8 mouse cellular contexts compared by ENCODE assay signal in the genomic region with DNA sequence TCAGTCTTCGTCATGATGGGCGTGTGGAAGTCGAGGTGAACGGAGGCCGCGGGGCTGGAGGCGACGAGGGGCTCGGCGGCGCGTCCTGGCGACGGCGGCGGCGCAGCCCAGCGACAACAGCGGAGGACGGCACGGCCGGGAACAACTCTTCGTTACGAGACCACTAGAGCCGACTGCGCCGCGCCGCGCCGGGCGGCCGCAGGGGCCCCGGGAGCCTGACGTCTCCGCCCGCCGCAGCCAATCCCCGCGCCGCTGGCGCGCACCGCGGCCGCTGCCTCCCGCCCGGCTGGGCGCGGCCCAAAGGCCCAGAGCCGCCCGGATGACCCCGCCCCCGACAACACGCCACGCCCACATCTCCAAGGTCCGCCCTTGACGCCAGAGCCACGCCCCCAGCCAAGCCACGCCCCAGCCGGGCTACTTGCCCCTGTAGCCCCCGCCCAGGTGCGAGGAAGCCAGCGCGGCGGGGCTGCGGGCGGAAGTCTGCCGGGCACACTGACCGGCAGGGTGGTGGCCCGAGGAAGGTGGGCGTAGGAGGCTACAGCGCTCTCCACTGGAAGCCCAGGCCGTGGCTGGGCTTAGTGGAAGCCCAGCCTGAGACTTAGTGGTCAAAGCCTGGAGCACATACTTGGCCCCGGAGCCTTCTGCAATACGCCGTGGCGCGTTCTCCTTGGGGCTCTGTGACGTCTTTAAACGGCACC. TPM values are rescaled to one million over a fixed set of nuclear protein-coding genes. Genes with fewer than 3 reads are reported as not detected.
DNase-seq lines count a peak whose midpoint lies in the region; ATAC-seq lines count a peak whose summit lies in the region.

A gene (minus strand): TSS at position 302 of the 698 bp plus-strand sequence.

- H3K9ac ChIP-seq in forebrain, embryonic 11.5 days (ENCODE audit: low read length), result peak within 1 kb of the TSS; percentile 90
- H3K9ac ChIP-seq in heart, embryonic 16.5 days (ENCODE audit: low read length), result peak within 1 kb of the TSS; percentile 80
- H3K9ac ChIP-seq in liver, embryonic 15.5 days, result peak within 1 kb of the TSS; percentile 86
- peak within 1 kb of the TSS; percentile 97 for H3K9ac ChIP-seq in neural tube, embryonic 12.5 days

- H3K9me3 ChIP-seq in forebrain, embryonic 11.5 days (ENCODE audit: control insufficient read depth, low read length), result no peaks in the 10 kb centered on the region; the same call in 1 of the 2 replicates
- H3K9me3 ChIP-seq in heart, embryonic 16.5 days (replicated peaks; ENCODE audit: control insufficient read depth, low read length), result peaks cover 2% of the 10 kb centered on the region; the same call in 1 of the 2 replicates
- no peaks in the 10 kb centered on the region for H3K9me3 ChIP-seq in liver, embryonic 15.5 days (replicated peaks)
- no peaks in the 10 kb centered on the region for H3K9me3 ChIP-seq in neural tube, embryonic 12.5 days

- peak within 1 kb of the TSS; percentile 89 for H3K4me3 ChIP-seq in forebrain, embryonic 11.5 days (ENCODE audit: low read depth, low read length)
- H3K4me3 ChIP-seq in heart, embryonic 16.5 days (ENCODE audit: low read length), result peak within 1 kb of the TSS; percentile 91
- peak within 1 kb of the TSS; percentile 86 for H3K4me3 ChIP-seq in liver, embryonic 15.5 days (replicated peaks)
- H3K4me3 ChIP-seq in neural tube, embryonic 12.5 days, result peak within 1 kb of the TSS; percentile 92

- H3K36me3 ChIP-seq in forebrain, embryonic 11.5 days (ENCODE audit: control insufficient read depth, insufficient read depth, low read length), result no peaks in the 10 kb centered on the region
- H3K36me3 ChIP-seq in heart, embryonic 16.5 days (ENCODE audit: control insufficient read depth, insufficient read depth), result no peaks in the 10 kb centered on the region
- no peaks in the 10 kb centered on the region for H3K36me3 ChIP-seq in liver, embryonic 15.5 days (replicated peaks)
- H3K36me3 ChIP-seq in neural tube, embryonic 12.5 days, result no peaks in the 10 kb centered on the region

- ATAC-seq in forebrain, embryonic 11.5 days (replicated peaks; ENCODE audit: low FRiP score), result peak; percentile 98
- peak; percentile 97 for ATAC-seq in heart, embryonic 16.5 days (replicated peaks; ENCODE audit: extremely low read depth, insufficient read depth, low FRiP score)
- peak; percentile 97 for ATAC-seq in liver, embryonic 15.5 days (ENCODE audit: insufficient read depth)
- peak; percentile 97 for ATAC-seq in neural tube, embryonic 12.5 days (ENCODE audit: low FRiP score, low read depth)

- peak; percentile 100 for DNase-seq in CD8-positive naive resting alpha-beta T cell, adult 2 months (ENCODE audit: low read depth in 2 of 2, low spot score in 2 of 2)
- peak; percentile 91 for DNase-seq in c-Kit-positive CD71-negative TER-119-negative erythroid progenitor cells, embryonic 14.5 days (ENCODE audit: low read depth)
- peak; percentile 100 for DNase-seq in forebrain, embryonic 11.5 days (ENCODE audit: low spot score)
- DNase-seq in kidney, postnatal 36 days, result peak; percentile 98 to 100
- DNase-seq in telencephalon, adult 2 months (ENCODE audit: low read depth, low spot score), result peak; percentile 88

- WGBS in forebrain, embryonic 11.5 days, result under 1% methylated on average over 69 of the region's 81 CpGs
- under 1% methylated on average over 78 of the region's 81 CpGs for WGBS in heart, embryonic 16.5 days
- under 1% methylated on average over 81 of the region's 81 CpGs for WGBS in liver, embryonic 15.5 days (ENCODE audit: insufficient replicate concordance)
- WGBS in neural tube, embryonic 12.5 days, result under 1% methylated on average over 80 of the region's 81 CpGs

- H3K4me1 ChIP-seq in forebrain, embryonic 11.5 days (replicated peaks; ENCODE audit: control insufficient read depth, insufficient read depth, low read length), result peaks cover 3% of the 10 kb centered on the region; the same call in 1 of the 2 replicates
- H3K4me1 ChIP-seq in heart, embryonic 16.5 days (ENCODE audit: control insufficient read depth, insufficient read depth, low read length), result peaks cover 13% of the 10 kb centered on the region
- H3K4me1 ChIP-seq in liver, embryonic 15.5 days (replicated peaks), result peaks cover 30% of the 10 kb centered on the region
- H3K4me1 ChIP-seq in neural tube, embryonic 12.5 days, result peaks cover 19% of the 10 kb centered on the region

- peak within 1 kb of the TSS; percentile 57 for H3K4me2 ChIP-seq in forebrain, embryonic 11.5 days (ENCODE audit: low read depth, low read length, severe bottlenecking)
- peak within 1 kb of the TSS; percentile 71 for H3K4me2 ChIP-seq in heart, embryonic 16.5 days (ENCODE audit: low read depth, low read length)
- peak within 1 kb of the TSS; percentile 93 for H3K4me2 ChIP-seq in liver, embryonic 15.5 days
- H3K4me2 ChIP-seq in neural tube, embryonic 12.5 days (replicated peaks), result peak within 1 kb of the TSS; percentile 70

- H3K27ac ChIP-seq in forebrain, embryonic 11.5 days (ENCODE audit: low read depth, low read length), result peak within 1 kb of the TSS; percentile 94
- peak within 1 kb of the TSS; percentile 91 for H3K27ac ChIP-seq in heart, embryonic 16.5 days (ENCODE audit: low read length)
- H3K27ac ChIP-seq in liver, embryonic 15.5 days (replicated peaks), result peak within 1 kb of the TSS; percentile 95
- peak within 1 kb of the TSS; percentile 94 for H3K27ac ChIP-seq in neural tube, embryonic 12.5 days

- H3K27me3 ChIP-seq in forebrain, embryonic 11.5 days (ENCODE audit: control insufficient read depth, insufficient read depth, low read length), result no peaks in the 10 kb centered on the region
- H3K27me3 ChIP-seq in heart, embryonic 16.5 days (ENCODE audit: control insufficient read depth, insufficient read depth, low read length), result no peaks in the 10 kb centered on the region
- no peaks in the 10 kb centered on the region for H3K27me3 ChIP-seq in liver, embryonic 15.5 days
- H3K27me3 ChIP-seq in neural tube, embryonic 12.5 days (replicated peaks), result no peaks in the 10 kb centered on the region

RNA-seq across cellular contexts. Expression of the gene that starts here (rescaled TPM):
- polyA plus RNA-seq in forebrain, embryonic 11.5 days (2014; fragmentation: Nextera tagmentation; extraction: Ambion mirVana), result 169 and 170 TPM in 2 replicates
- 125 and 136 TPM in 2 replicates for polyA plus RNA-seq in heart, embryonic 16.5 days (2015; fragmentation: Nextera tagmentation; extraction: Ambion mirVana)
- polyA plus RNA-seq in liver, embryonic 15.5 days (2015; fragmentation: Nextera tagmentation; extraction: Ambion mirVana), result 64.4 and 69.4 TPM in 2 replicates
- 165 and 168 TPM in 2 replicates for polyA plus RNA-seq in neural tube, embryonic 12.5 days (2016; fragmentation: Nextera tagmentation; extraction: Ambion mirVana)

Comparison
In these comparisons a context has a peak if more than half of its experiments do, and no peak if none do; other contexts are left out.
1. Peak in every context shown above with its lines: DNase-seq, ATAC-seq, H3K4me3 ChIP-seq and H3K27ac ChIP-seq.